Mouse (Mus musculus): ENCODE measurements around the gene Bdkrb2.
A peak's percentile ranks its signal among the peaks of the same experiment; 100 is the strongest.

Bdkrb2 gene

DNA sequence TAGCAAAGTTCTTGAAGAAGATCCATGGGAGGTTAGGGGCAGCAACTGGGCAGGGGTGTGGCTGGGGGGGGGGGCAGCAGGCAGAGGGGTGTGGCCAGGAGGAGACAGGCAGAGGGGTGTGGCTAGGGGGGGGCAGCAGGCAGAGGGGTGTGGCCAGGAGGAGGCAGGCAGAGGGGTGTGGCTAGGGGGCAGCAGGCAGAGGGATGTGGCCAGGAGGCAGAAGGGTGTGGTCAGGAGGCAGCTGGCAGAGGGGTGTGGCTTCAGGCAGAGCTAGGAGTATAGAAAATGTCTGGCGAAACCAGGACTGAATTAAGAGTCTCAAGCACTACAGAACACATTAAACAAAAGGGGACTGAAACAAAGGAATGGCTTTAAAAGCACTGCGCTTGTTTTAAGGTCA is 20.5 kb downstream of the Bdkrb2 start:
- no peak for ATAC-seq (ENCODE audit: insufficient number of reproducible peaks, low FRiP score, low TSS enrichment)

DNA sequence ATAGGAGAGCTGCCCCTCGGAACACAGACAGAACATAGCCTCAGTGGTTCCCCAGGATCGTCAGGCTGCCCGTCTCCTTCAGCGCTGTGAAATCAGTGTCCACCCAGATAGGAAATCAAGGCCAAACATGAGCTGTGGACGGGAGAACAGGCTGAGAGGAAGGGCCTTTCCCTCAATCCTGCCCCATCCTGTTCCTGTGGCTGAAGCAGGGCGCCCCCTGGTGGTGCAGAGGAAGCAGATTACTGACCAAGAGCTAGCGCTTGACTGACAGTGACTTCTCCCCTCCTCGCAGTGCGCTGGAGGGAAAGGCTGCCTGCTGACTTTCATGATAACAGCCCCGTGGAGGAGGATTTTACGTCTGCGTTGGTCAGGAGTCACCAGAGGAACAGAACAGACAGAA is 21.8 kb downstream of the Bdkrb2 start:
- ATAC-seq (ENCODE audit: insufficient number of reproducible peaks, low FRiP score, low TSS enrichment) = no peak; the same call in 1 of the 2 replicates

DNA sequence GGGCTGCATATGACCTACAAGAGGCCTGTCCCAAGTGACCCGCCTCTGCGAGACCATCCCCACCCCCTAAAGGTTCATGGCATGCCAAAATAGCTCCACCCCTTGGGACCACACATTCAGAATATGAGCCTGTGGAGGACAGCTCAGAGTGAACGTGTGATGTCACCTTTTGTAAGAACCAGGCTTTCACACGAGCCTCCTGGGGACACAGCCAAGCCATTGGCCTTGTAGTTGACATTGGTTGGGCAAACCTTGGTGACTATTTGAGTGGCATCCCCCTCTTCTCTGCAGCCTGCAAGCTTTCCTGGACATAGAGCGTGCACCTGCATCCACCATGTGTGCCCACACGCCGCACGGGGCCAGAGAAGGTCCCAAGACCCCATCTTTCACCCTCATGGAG is 24.5 kb downstream of the Bdkrb2 start:
- ATAC-seq (ENCODE audit: insufficient number of reproducible peaks, low FRiP score, low TSS enrichment) = no peak

DNA sequence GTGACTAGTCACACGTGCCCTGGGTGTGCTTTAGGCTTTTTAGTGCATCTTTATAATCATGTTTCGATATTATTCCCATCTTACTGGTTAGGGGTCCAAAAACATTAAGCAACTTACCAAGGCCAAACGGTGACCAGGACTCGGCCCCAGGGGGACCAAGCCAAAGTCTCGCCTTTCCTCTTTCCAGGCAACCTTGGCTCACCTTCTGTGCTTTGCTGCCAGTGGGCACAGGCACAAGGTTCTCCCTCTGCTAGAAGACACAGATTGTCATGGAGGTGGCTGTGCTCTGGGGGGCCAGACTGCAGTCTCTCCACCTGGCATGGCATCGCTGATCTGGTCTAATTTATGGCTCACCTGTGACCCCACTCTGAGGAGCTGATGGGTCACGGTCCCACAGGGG is 27.8 kb downstream of the Bdkrb2 start:
- ATAC-seq (ENCODE audit: insufficient number of reproducible peaks, low FRiP score, low TSS enrichment) = no peak

DNA sequence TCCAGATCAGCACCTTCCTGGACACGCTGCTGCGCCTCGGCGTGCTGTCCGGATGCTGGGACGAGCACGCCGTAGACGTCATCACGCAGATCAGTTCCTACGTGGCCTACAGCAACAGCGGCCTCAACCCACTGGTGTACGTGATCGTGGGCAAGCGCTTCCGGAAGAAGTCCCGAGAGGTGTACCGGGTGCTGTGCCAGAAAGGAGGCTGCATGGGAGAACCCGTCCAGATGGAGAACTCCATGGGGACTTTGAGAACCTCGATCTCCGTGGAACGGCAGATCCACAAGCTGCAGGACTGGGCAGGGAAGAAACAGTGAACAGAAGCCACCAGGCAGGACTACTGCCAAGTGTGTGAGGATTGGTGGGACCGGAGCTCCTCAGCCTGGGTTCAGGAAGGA is 29.3 kb downstream of the Bdkrb2 start:
- ATAC-seq (ENCODE audit: insufficient number of reproducible peaks, low FRiP score, low TSS enrichment) = no peak

DNA sequence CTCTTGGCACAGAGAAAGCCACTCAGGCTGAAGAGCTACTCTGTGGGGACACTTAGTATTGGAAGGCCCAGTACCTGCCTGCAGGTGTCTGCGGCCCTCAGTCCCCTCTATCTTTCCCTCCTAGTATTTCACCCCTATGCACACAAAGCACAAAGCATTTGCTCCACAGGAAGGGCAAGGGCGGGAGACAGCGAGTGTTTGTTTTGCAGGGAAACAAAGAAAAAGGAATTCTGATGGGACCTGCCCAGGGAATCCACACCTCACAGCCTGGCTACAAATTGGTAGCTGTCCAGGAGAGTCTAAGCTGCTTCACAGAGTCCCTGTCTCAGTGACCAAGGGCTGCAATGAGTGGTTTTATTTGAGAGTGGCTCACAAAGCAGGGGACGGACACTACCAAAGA is 30.4 kb downstream of the Bdkrb2 start:
- no peak for ATAC-seq (ENCODE audit: insufficient number of reproducible peaks, low FRiP score, low TSS enrichment)

DNA sequence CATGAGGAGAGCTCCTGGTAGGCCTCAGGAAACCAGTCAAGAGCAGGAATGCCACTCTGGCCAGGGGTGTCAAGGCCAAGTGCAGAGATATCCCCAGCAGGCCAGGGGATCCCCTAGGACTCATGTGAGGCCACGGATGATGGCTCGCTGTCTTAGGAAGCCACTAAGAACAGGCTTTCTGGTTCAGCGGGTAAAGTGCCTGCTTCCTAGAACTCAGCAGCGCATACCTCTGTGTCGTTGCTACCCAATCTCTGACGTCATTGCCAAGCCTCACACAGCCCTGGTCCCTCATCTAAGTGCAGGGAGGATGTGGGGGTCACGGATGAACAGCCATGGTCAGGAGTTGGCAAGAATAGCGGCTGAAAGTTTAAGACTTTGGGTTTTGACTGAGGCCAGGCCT is 34.1 kb downstream of the Bdkrb2 start:
- ATAC-seq (ENCODE audit: insufficient number of reproducible peaks, low FRiP score, low TSS enrichment) = no peak

DNA sequence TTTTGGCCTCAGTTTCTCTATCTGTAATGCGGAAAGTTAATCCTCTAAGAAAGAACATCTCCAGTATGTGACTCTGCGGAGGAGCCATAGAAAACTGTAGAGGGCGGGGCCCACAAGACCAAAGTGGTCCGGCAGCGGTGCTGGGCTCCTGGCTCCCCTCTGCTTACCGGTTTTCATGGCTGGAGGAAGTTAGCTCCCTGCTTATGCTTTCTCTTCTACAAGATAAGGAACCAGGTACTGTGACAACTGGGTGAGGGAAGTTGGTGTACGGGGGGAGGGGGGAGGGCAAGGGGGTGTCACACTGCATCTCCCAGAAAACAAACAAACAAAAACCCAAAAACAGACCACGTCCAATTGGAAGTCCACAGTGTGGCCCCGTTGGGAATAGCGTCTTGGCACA is 35.5 kb downstream of the Bdkrb2 start:
- ATAC-seq (ENCODE audit: insufficient number of reproducible peaks, low FRiP score, low TSS enrichment) = no peak

DNA sequence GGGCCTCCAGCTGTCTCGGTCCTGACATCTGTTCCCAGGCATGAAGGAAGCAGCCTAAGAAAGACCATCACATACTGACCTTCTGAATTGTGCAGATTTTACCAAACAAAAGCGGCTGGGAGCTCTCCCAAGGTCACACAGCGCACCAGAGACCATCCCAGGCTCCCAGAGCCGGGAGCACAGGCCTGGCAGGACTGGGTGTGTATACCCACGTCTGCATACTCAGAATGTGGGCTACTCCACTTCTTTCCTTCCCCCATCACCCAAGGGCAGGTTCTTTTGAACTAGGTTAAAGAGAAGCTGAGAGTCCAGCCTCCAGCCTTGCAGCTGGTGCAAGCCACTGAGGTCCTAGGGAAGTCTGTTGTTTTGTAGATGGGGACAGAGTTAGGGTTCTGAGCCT is 36.1 kb downstream of the Bdkrb2 start:
- ATAC-seq (ENCODE audit: insufficient number of reproducible peaks, low FRiP score, low TSS enrichment) = no peak

DNA sequence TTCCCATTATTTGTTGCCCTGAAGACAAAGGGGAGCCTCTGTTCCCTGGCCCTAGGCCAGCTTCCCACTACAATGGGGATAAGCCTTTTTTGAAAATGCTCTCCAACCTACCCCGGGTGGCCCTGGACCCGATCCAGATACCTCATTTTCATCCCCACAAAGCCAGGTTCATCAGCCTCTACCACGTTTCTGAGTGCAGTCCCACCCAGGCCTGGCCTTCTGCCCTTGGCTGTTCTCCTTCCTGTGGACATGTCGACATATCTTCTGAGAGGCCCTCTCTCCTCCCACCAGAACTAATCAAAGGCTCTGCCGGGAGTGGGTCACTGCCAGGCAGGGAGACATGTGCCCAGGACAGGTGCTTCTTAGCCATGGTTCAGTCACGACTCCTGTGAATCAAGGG is 38.6 kb downstream of the Bdkrb2 start:
- ATAC-seq (ENCODE audit: insufficient number of reproducible peaks, low FRiP score, low TSS enrichment) = no peak

DNA sequence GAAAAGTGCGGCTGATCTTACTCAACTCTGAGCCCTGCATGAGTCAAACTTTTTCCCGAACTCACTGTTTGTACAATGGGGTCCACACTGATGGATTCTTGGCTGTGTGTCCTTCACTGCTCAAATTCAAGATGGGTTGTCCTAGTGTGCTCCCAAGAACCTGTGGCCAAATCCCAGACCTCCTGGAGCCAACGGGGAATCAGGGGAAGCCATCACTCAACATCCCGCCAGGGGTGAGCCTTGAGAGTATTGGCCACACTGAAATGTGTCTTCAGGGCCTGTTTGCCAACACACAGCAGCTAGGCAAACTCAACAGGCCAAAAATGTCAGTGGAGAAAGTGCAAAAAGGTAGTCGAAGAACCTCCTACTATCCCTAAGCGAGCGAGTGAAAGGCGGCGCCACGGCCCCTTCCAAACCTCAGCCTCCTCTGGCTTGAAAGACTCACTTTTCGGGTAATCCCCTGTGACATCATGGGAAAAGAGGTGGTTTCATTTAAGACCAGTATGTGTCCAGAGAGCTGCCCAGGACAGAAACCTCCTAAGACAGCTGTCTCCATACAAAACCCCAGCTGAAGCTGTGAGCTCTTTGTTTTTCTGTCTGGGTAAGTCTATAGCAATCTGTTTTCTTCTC is 39.7 kb downstream of the Bdkrb2 start, which contains the start of gene Bdkrb1:
TSS of gene Bdkrb1 (plus strand) at position 505 of the 630 bp plus-strand sequence.
- ATAC-seq (ENCODE audit: insufficient number of reproducible peaks, low FRiP score, low TSS enrichment) = no peak

DNA sequence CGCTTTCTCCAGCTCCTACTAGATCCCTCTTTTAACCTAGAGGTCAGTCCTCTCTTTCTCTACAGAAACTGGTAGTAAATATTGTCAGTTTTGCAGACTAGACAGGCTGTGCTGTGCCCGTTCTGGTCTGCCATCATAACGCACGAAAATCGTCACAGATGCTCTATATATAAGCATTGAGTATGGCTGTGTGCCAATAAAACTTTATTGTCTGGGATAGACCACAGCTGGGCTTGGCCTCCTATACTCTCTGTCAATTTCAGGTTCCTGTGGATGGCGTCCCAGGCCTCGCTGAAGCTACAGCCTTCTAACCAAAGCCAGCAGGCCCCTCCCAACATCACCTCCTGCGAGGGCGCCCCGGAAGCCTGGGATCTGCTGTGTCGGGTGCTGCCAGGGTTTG is 40.9 kb downstream of the Bdkrb2 start:
- no peak for ATAC-seq (ENCODE audit: insufficient number of reproducible peaks, low FRiP score, low TSS enrichment)

DNA sequence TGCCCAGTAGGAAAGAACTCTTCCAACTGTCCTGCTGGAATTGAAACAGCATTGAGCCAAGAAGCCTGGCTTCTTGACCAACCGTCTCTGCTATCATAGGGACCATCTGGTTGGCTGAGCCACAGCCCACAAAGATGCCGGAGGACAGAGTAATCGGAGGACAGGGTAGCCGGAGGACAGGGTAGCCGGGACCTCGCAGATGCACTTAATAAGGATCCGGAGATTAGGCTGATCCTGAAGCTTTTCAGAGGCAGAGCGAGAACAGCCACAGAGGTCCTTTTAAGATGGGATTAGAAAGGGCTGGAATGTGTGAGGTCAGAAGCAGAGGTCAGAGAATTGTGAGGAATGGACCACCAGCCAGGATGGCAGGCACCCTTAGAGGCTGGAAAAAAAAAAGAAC is 42.2 kb downstream of the Bdkrb2 start:
- ATAC-seq (ENCODE audit: insufficient number of reproducible peaks, low FRiP score, low TSS enrichment) = no peak

DNA sequence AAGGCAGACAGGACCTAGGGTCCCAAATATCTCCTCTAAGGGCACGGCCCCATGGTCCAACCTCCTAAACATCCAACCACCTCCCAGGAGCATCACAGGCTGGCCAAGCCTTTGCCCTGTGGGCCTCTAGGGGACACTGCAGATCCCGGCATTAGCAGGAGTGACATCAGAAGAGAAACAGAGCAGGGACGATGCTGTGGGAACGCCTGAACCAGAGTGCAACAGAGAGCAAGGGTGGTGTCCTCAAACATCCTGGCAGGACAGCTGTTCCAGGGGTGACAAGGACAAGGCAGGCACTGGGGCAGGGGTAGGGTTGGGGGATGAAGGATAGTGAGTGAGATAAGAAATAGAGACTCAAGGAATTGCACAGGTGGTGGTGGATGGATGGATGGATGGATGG is 43.9 kb downstream of the Bdkrb2 start:
- no peak for ATAC-seq (ENCODE audit: insufficient number of reproducible peaks, low FRiP score, low TSS enrichment)

DNA sequence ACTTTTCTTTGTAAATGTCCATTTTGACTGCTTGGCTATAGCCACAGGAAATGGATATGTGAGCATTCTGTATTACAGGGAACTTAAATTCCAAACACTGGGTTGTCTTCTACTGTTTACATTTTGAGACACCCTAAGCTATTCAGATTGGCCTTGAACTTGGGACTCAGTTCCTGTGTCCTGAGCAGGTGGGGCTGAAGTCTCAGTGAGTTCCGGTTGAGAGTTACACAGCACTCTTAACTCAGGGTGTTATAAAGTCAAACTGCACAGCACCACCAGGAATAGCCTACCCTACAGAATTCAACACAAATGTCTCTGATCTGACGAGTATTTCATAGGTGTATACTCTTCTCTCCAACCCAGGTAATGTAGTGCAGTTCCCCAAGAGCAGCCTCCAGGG is 48.0 kb downstream of the Bdkrb2 start:
- ATAC-seq (ENCODE audit: insufficient number of reproducible peaks, low FRiP score, low TSS enrichment) = no peak

DNA sequence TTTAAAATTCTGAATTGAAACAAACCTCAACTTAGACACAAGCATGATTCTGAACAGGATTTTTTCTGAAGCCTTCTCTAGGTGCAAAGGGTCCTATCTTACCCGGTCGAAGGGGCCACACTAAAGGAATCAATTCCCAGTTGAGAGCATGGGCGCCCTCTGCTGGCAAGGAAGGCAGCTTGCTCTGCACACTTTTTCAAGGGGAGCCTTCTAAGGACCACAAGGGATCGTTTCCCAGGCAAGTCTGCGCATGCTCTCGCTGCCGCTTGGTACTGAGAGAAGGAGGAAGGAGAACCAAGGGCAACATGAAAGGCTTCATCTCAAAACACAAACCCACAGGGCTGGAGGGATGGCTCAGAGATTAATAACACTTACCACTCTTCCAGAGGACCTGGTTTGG is 48.7 kb downstream of the Bdkrb2 start:
- 0 out of 2 replicates have a peak, but pooled peaks have one; percentile 24 for ATAC-seq (ENCODE audit: insufficient number of reproducible peaks, low FRiP score, low TSS enrichment)

DNA sequence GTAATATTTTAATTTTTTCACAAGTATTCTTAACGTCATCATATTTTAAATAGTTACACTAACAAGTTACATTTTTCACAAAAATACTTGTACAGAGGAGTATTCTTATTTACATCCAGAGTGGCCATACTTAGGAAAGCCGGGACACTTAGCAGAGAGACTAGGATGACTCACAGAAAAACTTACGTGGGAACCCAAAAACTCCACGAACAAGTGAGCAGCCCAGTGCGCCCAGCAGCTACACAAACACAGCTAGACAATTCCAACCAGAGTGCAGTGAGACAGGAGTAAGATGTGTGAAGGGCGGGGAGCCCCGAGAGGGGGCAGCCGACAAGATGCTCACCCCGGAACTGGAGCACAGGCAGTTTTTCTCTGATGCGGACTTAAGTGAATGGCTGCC is 50.5 kb downstream of the Bdkrb2 start:
- ATAC-seq (ENCODE audit: insufficient number of reproducible peaks, low FRiP score, low TSS enrichment) = no peak

DNA sequence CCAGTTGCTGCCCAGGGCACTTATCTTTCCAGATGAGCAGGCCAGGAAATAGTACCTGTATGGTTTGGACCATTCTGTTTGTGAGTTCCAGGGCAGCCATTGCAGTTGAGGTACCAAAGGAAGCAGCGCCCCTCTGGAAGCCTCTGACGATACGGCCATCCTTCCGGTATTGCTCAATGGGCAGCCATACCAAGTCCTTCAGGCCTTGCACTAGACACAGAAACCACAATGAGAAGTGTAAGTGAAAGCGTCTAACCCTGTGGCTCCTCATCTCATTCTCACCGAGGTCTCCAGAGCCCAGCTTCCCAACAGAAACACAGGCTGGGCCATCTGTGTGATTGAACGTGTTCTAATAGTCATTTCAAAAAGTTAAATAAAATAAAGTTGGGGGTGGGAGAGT is 59.0 kb downstream of the Bdkrb2 start:
- no peak for ATAC-seq (ENCODE audit: insufficient number of reproducible peaks, low FRiP score, low TSS enrichment)

DNA sequence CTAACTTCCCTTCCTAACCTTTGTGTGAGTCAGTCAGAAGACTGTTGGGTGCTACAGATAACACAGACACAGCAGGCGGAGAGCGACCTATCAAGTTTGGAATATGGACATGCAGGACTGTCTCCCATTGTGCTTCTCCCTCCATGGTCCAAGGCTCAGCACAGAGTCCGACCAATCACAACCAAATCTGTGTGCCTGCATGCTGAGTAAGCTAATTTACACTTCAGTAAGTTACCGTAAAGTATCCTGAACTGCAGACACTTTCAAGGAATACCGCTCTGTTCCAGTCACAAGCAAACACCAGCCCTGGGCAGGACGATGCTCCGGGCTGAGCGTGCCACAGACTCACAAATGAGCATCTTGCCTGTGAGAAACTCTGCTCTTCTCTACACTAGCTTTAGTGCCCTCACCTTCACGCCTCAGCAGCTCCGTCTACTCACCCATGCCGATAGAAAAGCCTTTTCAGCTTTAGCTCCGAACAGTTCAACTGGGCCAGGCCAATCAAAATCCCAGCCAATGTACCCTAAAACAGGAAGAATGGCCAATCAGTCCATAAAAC is 60.0 kb downstream of the Bdkrb2 start:
- ATAC-seq (ENCODE audit: insufficient number of reproducible peaks, low FRiP score, low TSS enrichment) = no peak

DNA sequence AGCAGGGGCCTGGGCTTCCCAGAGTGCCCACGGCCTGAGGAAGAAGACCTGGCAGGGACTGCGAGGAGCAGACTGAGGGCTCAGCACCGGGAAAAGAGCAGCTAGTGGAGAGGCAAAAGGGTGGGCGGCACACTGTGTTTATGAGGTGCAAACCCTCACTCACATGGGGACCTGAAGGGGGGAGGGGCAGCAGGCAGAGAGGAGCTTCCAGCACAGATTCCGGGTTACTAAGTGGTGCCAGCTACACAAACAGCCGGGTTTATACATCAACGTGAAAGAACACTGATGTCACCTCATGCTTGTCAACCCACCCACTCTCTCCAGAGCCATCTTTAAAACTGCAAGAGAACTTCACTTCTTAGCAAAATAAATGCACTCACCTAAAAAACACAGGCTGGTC is 62.8 kb downstream of the Bdkrb2 start:
- no peak for ATAC-seq (ENCODE audit: insufficient number of reproducible peaks, low FRiP score, low TSS enrichment)

DNA sequence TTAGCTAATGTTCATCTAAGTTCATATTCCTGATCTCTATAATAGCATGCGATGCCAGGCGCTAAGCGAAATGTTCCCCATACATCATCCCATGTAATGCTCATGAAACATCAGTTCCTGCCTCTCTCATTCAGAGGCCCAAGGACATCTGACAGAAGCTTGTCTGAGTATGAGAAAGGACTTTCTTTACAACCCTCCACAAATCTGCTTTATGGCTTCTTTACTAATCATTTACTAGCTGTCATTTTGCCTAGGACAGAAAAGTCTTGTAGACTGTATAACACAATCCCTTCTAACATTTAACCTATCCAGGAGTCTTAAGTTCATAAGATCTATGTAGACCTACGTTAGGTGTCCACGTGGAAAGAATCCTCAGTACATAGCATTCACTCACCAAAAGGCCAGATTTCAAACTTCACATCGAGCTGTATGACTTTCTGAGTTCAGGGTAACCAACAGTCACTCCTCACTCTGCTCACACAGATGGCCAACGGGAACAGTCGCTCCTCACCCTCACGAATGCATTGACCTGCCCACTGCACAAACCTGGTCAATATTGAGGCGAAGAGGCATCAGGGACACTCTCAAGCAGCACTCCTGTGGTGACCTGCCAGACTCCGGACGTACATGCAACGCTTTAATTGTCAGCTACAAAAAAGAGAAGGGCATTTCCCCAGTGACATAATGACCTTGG is 71.5 kb downstream of the Bdkrb2 start:
- ATAC-seq (ENCODE audit: insufficient number of reproducible peaks, low FRiP score, low TSS enrichment) = no peak

DNA sequence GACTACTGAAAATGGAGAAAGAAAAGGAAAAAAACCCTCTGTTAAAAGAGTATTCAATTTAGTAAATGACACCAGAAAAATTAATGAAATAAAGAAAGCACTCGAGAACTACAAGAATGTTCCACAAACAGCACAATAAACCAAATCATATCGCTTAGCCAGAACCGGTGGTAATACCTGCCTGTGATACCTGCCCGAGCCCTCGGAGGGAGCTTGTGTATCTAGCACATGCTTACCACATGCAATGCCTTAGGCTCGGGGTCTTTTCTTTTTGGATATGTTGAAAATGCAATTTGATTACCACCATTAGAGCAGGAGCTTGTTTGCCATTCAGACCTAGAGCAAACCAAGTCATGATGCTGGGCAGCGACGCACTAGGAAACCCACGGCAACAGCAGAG is 73.5 kb downstream of the Bdkrb2 start:
- no peak for ATAC-seq (ENCODE audit: insufficient number of reproducible peaks, low FRiP score, low TSS enrichment)
